ENCODE assay signal across 19 mouse cellular contexts in the genomic region with DNA sequence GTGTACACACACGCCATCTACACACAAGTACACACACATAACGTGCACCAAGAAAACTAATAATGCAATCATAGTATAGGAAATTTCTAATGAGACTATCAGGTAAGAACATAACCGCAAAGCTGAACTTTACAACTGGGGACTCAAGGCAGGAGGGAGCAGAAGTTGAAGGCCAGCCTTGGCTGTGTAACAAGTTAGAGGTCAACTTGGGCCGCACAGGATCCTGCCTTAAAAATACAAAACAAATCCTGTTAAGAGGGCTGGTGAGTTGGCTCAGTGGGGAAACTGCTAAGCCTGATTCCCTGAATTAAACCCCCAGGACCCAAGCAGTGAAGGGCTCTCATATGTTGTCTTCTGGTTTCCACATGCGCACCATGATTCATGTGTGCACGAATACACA. TPM values are rescaled to one million over a fixed set of nuclear protein-coding genes. Genes with fewer than 3 reads are reported as not detected.
DNase-seq lines count a peak whose midpoint lies in the region; ATAC-seq and TF ChIP-seq lines count a peak whose summit lies in the region.
"Had no signal": no experiment of that assay in that cellular context is flagged by ENCODE, and none has a peak within 500 bp of the region (broad histone marks: within the 10 kb centered on the region; RNA-seq: fewer than 3 reads in every experiment).

No protein-coding gene starts in this region.

- WGBS in heart, embryonic 10.5 days = 92% methylated on average over 6 of the region's 6 CpGs
- 49% methylated on average over 6 of the region's 6 CpGs for WGBS in liver, adult 2 months
- WGBS in intestine, postnatal 0 days = 81% methylated on average over 6 of the region's 6 CpGs

- DNase-seq in heart, adult 11 months = peak; percentile 91
- no peak for DNase-seq in heart, embryonic 10.5 days (ENCODE audit: low spot score)
- peak; percentile 76 for DNase-seq in liver, adult 2 months (ENCODE audit: extremely low read depth, low read depth, low spot score)
- no peak for DNase-seq in liver
- DNase-seq in spleen, postnatal 10 days (ENCODE audit: low spot score in 2 of 2) = no peak
- DNase-seq in natural killer cell, adult 2 months (ENCODE audit: low spot score in 2 of 2) = no peak
- DNase-seq: cerebellum, adult 18-20 months; cerebellum, adult 9-11 months; cerebellum, postnatal 36 days; gastrocnemius, postnatal 25 days; heart, postnatal 10 days; heart, postnatal 4 days had no signal

- H3K9me3 ChIP-seq in heart, embryonic 10.5 days = no peaks in the 10 kb centered on the region
- no peaks in the 10 kb centered on the region for H3K9me3 ChIP-seq in intestine, postnatal 0 days (ENCODE audit: control insufficient read depth)
- H3K9me3 ChIP-seq: embryonic facial prominence, embryonic 13.5 days; forebrain, embryonic 12.5 days; hindbrain, embryonic 12.5 days had no signal

- H3K27ac ChIP-seq in heart, embryonic 10.5 days = no peak overlapping the region
- H3K27ac ChIP-seq in liver, adult 2 months (replicated peaks; ENCODE audit: insufficient read depth, low read depth, low read length) = peak overlapping the region; percentile 13; the same call in 1 of the 2 replicates
- peak overlapping the region; percentile 23 for H3K27ac ChIP-seq in bone marrow macrophage, adult 2 months (ENCODE audit: insufficient read depth, low read depth, low read length)
- peak overlapping the region; percentile 95 for H3K27ac ChIP-seq in intestine, postnatal 0 days (ENCODE audit: low read depth, low read length)
- H3K27ac ChIP-seq: embryonic facial prominence, embryonic 13.5 days; forebrain, embryonic 12.5 days; hindbrain, postnatal 0 days had no signal

- no peak overlapping the region for H3K4me2 ChIP-seq in intestine, postnatal 0 days (replicated peaks; ENCODE audit: low read depth)
- H3K4me2 ChIP-seq: embryonic facial prominence, embryonic 13.5 days; forebrain, embryonic 12.5 days; hindbrain, embryonic 12.5 days had no signal

- H3K4me1 ChIP-seq in heart, embryonic 10.5 days = peaks cover 66% of the 10 kb centered on the region
- peaks cover 48% of the 10 kb centered on the region for H3K4me1 ChIP-seq in liver, adult 2 months (ENCODE audit: control insufficient read depth, insufficient read depth, low read length)
- peaks cover 87% of the 10 kb centered on the region for H3K4me1 ChIP-seq in bone marrow macrophage, adult 2 months (ENCODE audit: control insufficient read depth, insufficient read depth, low read length)
- peaks cover 35% of the 10 kb centered on the region for H3K4me1 ChIP-seq in intestine, postnatal 0 days (replicated peaks; ENCODE audit: control insufficient read depth, insufficient read depth, low read length)

- H3K9ac ChIP-seq in liver, adult 2 months (ENCODE audit: low read depth, low read length) = no peak overlapping the region
- no peak overlapping the region for H3K9ac ChIP-seq in intestine, postnatal 0 days (ENCODE audit: low read depth, low read length)
- H3K9ac ChIP-seq: embryonic facial prominence, embryonic 13.5 days; forebrain, embryonic 12.5 days; hindbrain, embryonic 12.5 days had no signal

- ATAC-seq in intestine, postnatal 0 days = no peak
- ATAC-seq: forebrain, embryonic 16.5 days; hindbrain, postnatal 0 days had no signal

- no peak for TF ChIP-seq CTCF in liver, adult 2 months (IDR thresholded peaks at IDR 0.05; ENCODE audit: low read depth, low read length)
- no peak for TF ChIP-seq CTCF in bone marrow macrophage, adult 2 months (IDR thresholded peaks at IDR 0.05; ENCODE audit: low read depth, low read length)
- TF ChIP-seq CTCF in intestine, postnatal 0 days (IDR thresholded peaks at IDR 0.05; ENCODE audit: low read depth) = no peak

- H3K79me2 ChIP-seq in liver, adult 2 months (ENCODE audit: control insufficient read depth, insufficient read depth, low read length) = peaks cover 2% of the 10 kb centered on the region; the same call in 1 of the 2 replicates

- H3K4me3 ChIP-seq in heart, embryonic 10.5 days = no peak overlapping the region
- no peak overlapping the region for H3K4me3 ChIP-seq in liver, adult 2 months (ENCODE audit: insufficient read depth, low read depth, low read length)
- H3K4me3 ChIP-seq in bone marrow macrophage, adult 2 months (ENCODE audit: insufficient read depth, low read length) = no peak overlapping the region
- no peak overlapping the region for H3K4me3 ChIP-seq in intestine, postnatal 0 days (ENCODE audit: low read depth, low read length)
- H3K4me3 ChIP-seq: embryonic facial prominence, embryonic 13.5 days; forebrain, embryonic 12.5 days; hindbrain, embryonic 12.5 days had no signal

- no peaks in the 10 kb centered on the region for H3K27me3 ChIP-seq in heart, embryonic 10.5 days (ENCODE audit: insufficient read depth, poor library complexity, severe bottlenecking)
- no peaks in the 10 kb centered on the region for H3K27me3 ChIP-seq in liver, adult 2 months (ENCODE audit: control insufficient read depth, insufficient read depth, low read length)
- H3K27me3 ChIP-seq in intestine, postnatal 0 days (replicated peaks; ENCODE audit: control insufficient read depth, insufficient read depth, low read length) = no peaks in the 10 kb centered on the region
- H3K27me3 ChIP-seq: embryonic facial prominence, embryonic 13.5 days; forebrain, embryonic 12.5 days; hindbrain, embryonic 12.5 days had no signal

- no peak for TF ChIP-seq POLR2A in liver, adult 2 months (IDR thresholded peaks at IDR 0.05; ENCODE audit: extremely low read depth, insufficient read depth, low read length)
- no peak for TF ChIP-seq POLR2A in bone marrow macrophage, adult 2 months (IDR thresholded peaks at IDR 0.05; ENCODE audit: borderline replicate concordance, low read depth, low read length)

- peaks cover 47% of the 10 kb centered on the region for H3K36me3 ChIP-seq in heart, embryonic 10.5 days
- peaks cover 36% of the 10 kb centered on the region for H3K36me3 ChIP-seq in liver, adult 2 months (ENCODE audit: control insufficient read depth, insufficient read depth, low read length)
- H3K36me3 ChIP-seq in intestine, postnatal 0 days (ENCODE audit: control insufficient read depth, insufficient read depth) = peaks cover 35% of the 10 kb centered on the region; the same call in 1 of the 2 replicates

RNA-seq across cellular contexts. Expression of a gene that starts 18.8 kb away (rescaled TPM):
- polyA plus RNA-seq in heart, embryonic 10.5 days (2016; fragmentation: Nextera tagmentation; extraction: Ambion mirVana) = 37.4 and 51.8 TPM in 2 replicates
- total RNA-seq in liver, adult 2 months (2014; rRNA removed) = 193 and 278 TPM in 2 replicates
- polyA plus RNA-seq in liver, adult 2 months (2012; rRNA removed) = 354 and 373 TPM in 2 replicates
- polyA plus RNA-seq in bone marrow macrophage, adult 2 months (2012; ENCODE audit: insufficient read depth, insufficient read length, missing spikeins) = 361 and 418 TPM in 2 replicates
- polyA plus RNA-seq in intestine, postnatal 0 days (2015; fragmentation: Nextera tagmentation; extraction: Ambion mirVana) = 28.9 and 33.4 TPM in 2 replicates

RNA-seq across cellular contexts. Expression of a gene that starts 40.6 kb away (rescaled TPM):
- 22.5 and 28.1 TPM in 2 replicates for polyA plus RNA-seq in heart, embryonic 10.5 days (2016; fragmentation: Nextera tagmentation; extraction: Ambion mirVana)
- 27.7 and 29.1 TPM in 2 replicates for total RNA-seq in liver, adult 2 months (2014; rRNA removed)
- polyA plus RNA-seq in liver, adult 2 months (2012; rRNA removed) = 29.4 and 44.7 TPM in 2 replicates
- 128 and 144 TPM in 2 replicates for polyA plus RNA-seq in bone marrow macrophage, adult 2 months (2012; ENCODE audit: insufficient read depth, insufficient read length, missing spikeins)
- polyA plus RNA-seq in intestine, postnatal 0 days (2015; fragmentation: Nextera tagmentation; extraction: Ambion mirVana) = 27.1 and 29.2 TPM in 2 replicates

Comparison
In these comparisons a context has a peak if more than half of its experiments do, and no peak if none do; other contexts are left out.
1. DNase-seq: peak in heart, adult 11 months (single experiment) and liver, adult 2 months (single experiment); none in heart, embryonic 10.5 days (single experiment), liver (single experiment), spleen, postnatal 10 days (0 of 2) and natural killer cell, adult 2 months (0 of 2).